Mouse (Mus musculus): Measurements from ENCODE around the gene Specc1. TPM values are rescaled to one million over a fixed set of nuclear protein-coding genes. Genes with fewer than 3 reads are reported as not detected.
"Not testable (repeated sequence)": the region's sequence is repeated elsewhere in the genome, so short reads cannot be mapped to it uniquely, and the experiment has no call there.

The Specc1 gene
- total RNA-seq, 1 experiment = 19.9 TPM

- no peak overlapping the region for H3K4me3 ChIP-seq (ENCODE audit: insufficient read depth in 1 of 2, low read depth in 1 of 2, low read length in 2 of 2, poor library complexity in 1 of 2, severe bottlenecking in 1 of 2)
- H3K36me3 ChIP-seq (ENCODE audit: control insufficient read depth, insufficient read depth, low read length, poor library complexity, severe bottlenecking) = no peaks in the 10 kb centered on the region
- no peak overlapping the region for H3K27ac ChIP-seq (ENCODE audit: insufficient read depth, low read depth, low read length, poor library complexity, severe bottlenecking)
- in situ Hi-C loops (cut with MboI; ENCODE audit: low sequenced_read_pairs in 2 of 2, unreplicated experiment in 2 of 2) = loop anchor here in 1 of 2 experiments (10.0 kb wide), 1 partner anchor 320 kb away; no protein-coding TSS in a partner anchor
- DNase-seq (ENCODE audit: low read depth, low spot score) = no peak
- H3K9ac ChIP-seq (ENCODE audit: insufficient read depth, low read depth, low read length, poor library complexity, severe bottlenecking) = no peak overlapping the region
- no peak for TF ChIP-seq CHD2 (IDR thresholded peaks at IDR 0.05; ENCODE audit: low read depth, low read length)
- TF ChIP-seq ZC3H11A (IDR thresholded peaks at IDR 0.05; ENCODE audit: borderline replicate concordance, low read depth, low read length) = no peak
- no peak for TF ChIP-seq MAFK (IDR thresholded peaks at IDR 0.05; ENCODE audit: insufficient read depth, low read depth, low read length)
- TF ChIP-seq HCFC1 (IDR thresholded peaks at IDR 0.05; ENCODE audit: borderline replicate concordance, insufficient read depth, low read length) = no peak
- TF ChIP-seq ZNF384 (IDR thresholded peaks at IDR 0.05; ENCODE audit: low read depth, low read length) = no peak
- 0 out of 4 replicates have a peak, but pooled peaks cover 0 to 3% of the 10 kb centered on the region in 2 experiments for H3K4me1 ChIP-seq (ENCODE audit: control insufficient read depth in 2 of 2, insufficient read depth in 2 of 2, low read length in 2 of 2, poor library complexity in 1 of 2)
- H3K9me3 ChIP-seq (ENCODE audit: control insufficient read depth, insufficient read depth, low read depth, low read length) = no peaks in the 10 kb centered on the region
Observed at GRCm38 (mm10) chr11:61955136-61955535, 1.4 kb upstream of the Specc1 start.

DNA sequence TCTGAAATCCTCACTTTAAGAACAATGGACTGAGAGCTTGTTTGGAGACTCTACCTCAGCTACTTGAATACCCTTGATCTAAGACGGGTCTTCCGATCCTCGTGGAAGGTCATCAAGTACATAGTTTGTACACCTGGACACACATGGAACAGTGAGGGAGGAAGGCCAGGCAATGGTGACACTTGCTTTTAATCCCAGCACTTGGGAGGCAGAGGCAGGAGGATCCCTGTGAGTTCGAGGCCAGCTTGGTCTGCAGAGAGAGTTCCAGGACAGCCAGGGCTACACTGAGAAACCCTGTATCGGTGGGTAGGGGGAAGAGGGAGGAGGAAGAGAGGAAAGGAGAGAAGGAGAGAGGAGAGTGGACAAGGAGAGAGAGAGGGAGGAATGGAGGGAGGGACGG lies 612 bp upstream of the Specc1 start:
- no peak for DNase-seq (ENCODE audit: low read depth, low spot score)
- no peak overlapping the region for H3K27ac ChIP-seq (ENCODE audit: insufficient read depth, low read depth, low read length, poor library complexity, severe bottlenecking)
- H3K4me1 ChIP-seq (ENCODE audit: control insufficient read depth in 2 of 2, insufficient read depth in 2 of 2, low read length in 2 of 2, poor library complexity in 1 of 2) = 0 out of 4 replicates have a peak, but pooled peaks cover 0 to 3% of the 10 kb centered on the region in 2 experiments
- no peaks in the 10 kb centered on the region for H3K9me3 ChIP-seq (ENCODE audit: control insufficient read depth, insufficient read depth, low read depth, low read length)
- in situ Hi-C loops (cut with MboI; ENCODE audit: low sequenced_read_pairs in 2 of 2, unreplicated experiment in 2 of 2) = loop anchor here in 1 of 2 experiments (10.0 kb wide), 1 partner anchor 319 kb away; no protein-coding TSS in a partner anchor
- TF ChIP-seq ZNF384 (IDR thresholded peaks at IDR 0.05; ENCODE audit: low read depth, low read length) (no peak), CHD2 (IDR thresholded peaks at IDR 0.05; ENCODE audit: low read depth, low read length) (no peak), MAFK (IDR thresholded peaks at IDR 0.05; ENCODE audit: insufficient read depth, low read depth, low read length) (no peak), HCFC1 (IDR thresholded peaks at IDR 0.05; ENCODE audit: borderline replicate concordance, insufficient read depth, low read length) (no peak), ZC3H11A (IDR thresholded peaks at IDR 0.05; ENCODE audit: borderline replicate concordance, low read depth, low read length) (no peak)
- no peak overlapping the region for H3K4me3 ChIP-seq (ENCODE audit: insufficient read depth in 1 of 2, low read depth in 1 of 2, low read length in 2 of 2, poor library complexity in 1 of 2, severe bottlenecking in 1 of 2)
- H3K36me3 ChIP-seq (ENCODE audit: control insufficient read depth, insufficient read depth, low read length, poor library complexity, severe bottlenecking) = no peaks in the 10 kb centered on the region
- no peak overlapping the region for H3K9ac ChIP-seq (ENCODE audit: insufficient read depth, low read depth, low read length, poor library complexity, severe bottlenecking)

- Histone ChIP-seq H3K9me3 (ENCODE audit: control insufficient read depth, insufficient read depth, low read depth, low read length) (no peaks in the 10 kb centered on the region), H3K4me1 (ENCODE audit: control insufficient read depth in 2 of 2, insufficient read depth in 2 of 2, low read length in 2 of 2, poor library complexity in 1 of 2) (0 out of 4 replicates have a peak, but pooled peaks cover 0 to 3% of the 10 kb centered on the region in 2 experiments), H3K4me3 (ENCODE audit: insufficient read depth in 1 of 2, low read depth in 1 of 2, low read length in 2 of 2, poor library complexity in 1 of 2, severe bottlenecking in 1 of 2) (peak overlapping the region; percentile 73 to 93), H3K36me3 (ENCODE audit: control insufficient read depth, insufficient read depth, low read length, poor library complexity, severe bottlenecking) (no peaks in the 10 kb centered on the region), H3K9ac (ENCODE audit: insufficient read depth, low read depth, low read length, poor library complexity, severe bottlenecking) (peak overlapping the region; percentile 61), H3K27ac (ENCODE audit: insufficient read depth, low read depth, low read length, poor library complexity, severe bottlenecking) (no peak overlapping the region)
- DNase-seq (ENCODE audit: low read depth, low spot score) = no peak
- TF ChIP-seq ZNF384 (IDR thresholded peaks at IDR 0.05; ENCODE audit: low read depth, low read length) (peak; percentile 76), MAFK (IDR thresholded peaks at IDR 0.05; ENCODE audit: insufficient read depth, low read depth, low read length) (no peak), CHD2 (IDR thresholded peaks at IDR 0.05; ENCODE audit: low read depth, low read length) (no peak), ZC3H11A (IDR thresholded peaks at IDR 0.05; ENCODE audit: borderline replicate concordance, low read depth, low read length) (no peak), HCFC1 (IDR thresholded peaks at IDR 0.05; ENCODE audit: borderline replicate concordance, insufficient read depth, low read length) (no peak)
- in situ Hi-C loops (cut with MboI; ENCODE audit: low sequenced_read_pairs in 2 of 2, unreplicated experiment in 2 of 2) = loop anchor here in 1 of 2 experiments (10.0 kb wide), 1 partner anchor 317 kb away; no protein-coding TSS in a partner anchor
Observed at GRCm38 (mm10) chr11:61957296-61957813, 792 bp downstream of the Specc1 start.

DNA sequence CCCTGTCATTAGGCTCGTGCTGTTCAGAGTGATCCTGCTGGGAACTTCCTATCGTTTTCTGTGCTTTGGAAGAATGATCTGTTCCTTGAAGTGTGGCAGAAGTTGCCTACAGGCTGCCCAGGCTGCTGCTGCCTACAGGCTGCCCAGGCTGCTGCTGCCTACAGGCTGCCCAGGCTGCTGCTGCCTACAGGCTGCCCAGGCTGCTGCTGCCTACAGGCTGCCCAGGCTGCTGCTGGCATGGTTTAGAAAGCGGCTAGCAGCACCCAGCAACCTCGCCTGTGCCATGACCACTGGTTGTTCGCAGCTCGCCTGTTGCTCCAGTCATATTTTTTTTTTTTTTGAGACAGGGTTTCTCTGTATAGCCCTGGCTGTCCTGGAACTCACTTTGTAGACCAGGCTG lies 2.1 kb downstream of the Specc1 start:
- H3K9me3 ChIP-seq (ENCODE audit: control insufficient read depth, insufficient read depth, low read depth, low read length); H3K4me3 ChIP-seq (ENCODE audit: insufficient read depth in 1 of 2, low read depth in 1 of 2, low read length in 2 of 2, poor library complexity in 1 of 2, severe bottlenecking in 1 of 2); H3K27ac ChIP-seq (ENCODE audit: insufficient read depth, low read depth, low read length, poor library complexity, severe bottlenecking); H3K4me1 ChIP-seq (ENCODE audit: control insufficient read depth in 2 of 2, insufficient read depth in 2 of 2, low read length in 2 of 2, poor library complexity in 1 of 2); H3K36me3 ChIP-seq (ENCODE audit: control insufficient read depth, insufficient read depth, low read length, poor library complexity, severe bottlenecking); H3K9ac ChIP-seq (ENCODE audit: insufficient read depth, low read depth, low read length, poor library complexity, severe bottlenecking); DNase-seq (ENCODE audit: low read depth, low spot score): not testable (repeated sequence)
- in situ Hi-C loops (cut with MboI; ENCODE audit: low sequenced_read_pairs in 2 of 2, unreplicated experiment in 2 of 2) = loop anchor here in 1 of 2 experiments (10.0 kb wide), 1 partner anchor 316 kb away; no protein-coding TSS in a partner anchor

DNA sequence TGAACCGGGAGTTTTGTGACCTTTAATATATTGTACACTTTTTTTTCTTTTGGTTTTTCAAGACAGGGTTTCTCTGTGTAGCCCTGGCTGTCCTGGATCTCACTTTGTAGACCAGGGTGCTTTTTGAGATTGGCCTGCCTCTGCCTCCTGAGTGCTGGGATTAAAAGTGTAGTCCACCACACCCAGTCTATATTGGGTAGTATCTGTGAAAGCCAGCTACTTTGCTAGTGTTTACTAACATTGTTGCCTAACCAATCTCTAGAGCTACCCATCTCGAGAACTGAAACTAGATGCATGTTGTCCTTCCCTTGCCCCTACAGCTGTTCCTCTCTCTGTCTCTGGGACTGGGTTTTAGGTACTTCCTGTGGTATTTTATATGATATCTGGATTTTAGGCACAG lies 3.5 kb downstream of the Specc1 start:
- H3K4me1 ChIP-seq (ENCODE audit: control insufficient read depth in 2 of 2, insufficient read depth in 2 of 2, low read length in 2 of 2, poor library complexity in 1 of 2) = 0 out of 4 replicates have a peak, but pooled peaks cover 0 to 3% of the 10 kb centered on the region in 2 experiments
- no peak overlapping the region for H3K9ac ChIP-seq (ENCODE audit: insufficient read depth, low read depth, low read length, poor library complexity, severe bottlenecking)
- no peak overlapping the region for H3K27ac ChIP-seq (ENCODE audit: insufficient read depth, low read depth, low read length, poor library complexity, severe bottlenecking)
- no peak for DNase-seq (ENCODE audit: low read depth, low spot score)
- H3K9me3 ChIP-seq (ENCODE audit: control insufficient read depth, insufficient read depth, low read depth, low read length) = no peaks in the 10 kb centered on the region
- H3K4me3 ChIP-seq (ENCODE audit: insufficient read depth in 1 of 2, low read depth in 1 of 2, low read length in 2 of 2, poor library complexity in 1 of 2, severe bottlenecking in 1 of 2) = no peak overlapping the region
- no peaks in the 10 kb centered on the region for H3K36me3 ChIP-seq (ENCODE audit: control insufficient read depth, insufficient read depth, low read length, poor library complexity, severe bottlenecking)
- in situ Hi-C loops (cut with MboI; ENCODE audit: low sequenced_read_pairs in 2 of 2, unreplicated experiment in 2 of 2) = no loop called here
- TF ChIP-seq ZNF384 (IDR thresholded peaks at IDR 0.05; ENCODE audit: low read depth, low read length) = no peak
- TF ChIP-seq HCFC1 (IDR thresholded peaks at IDR 0.05; ENCODE audit: borderline replicate concordance, insufficient read depth, low read length) = no peak
- no peak for TF ChIP-seq ZC3H11A (IDR thresholded peaks at IDR 0.05; ENCODE audit: borderline replicate concordance, low read depth, low read length)
- TF ChIP-seq CHD2 (IDR thresholded peaks at IDR 0.05; ENCODE audit: low read depth, low read length) = no peak
- no peak for TF ChIP-seq MAFK (IDR thresholded peaks at IDR 0.05; ENCODE audit: insufficient read depth, low read depth, low read length)
